Mouse (Mus musculus): ENCODE results near the gene Stoml1.

DNA sequence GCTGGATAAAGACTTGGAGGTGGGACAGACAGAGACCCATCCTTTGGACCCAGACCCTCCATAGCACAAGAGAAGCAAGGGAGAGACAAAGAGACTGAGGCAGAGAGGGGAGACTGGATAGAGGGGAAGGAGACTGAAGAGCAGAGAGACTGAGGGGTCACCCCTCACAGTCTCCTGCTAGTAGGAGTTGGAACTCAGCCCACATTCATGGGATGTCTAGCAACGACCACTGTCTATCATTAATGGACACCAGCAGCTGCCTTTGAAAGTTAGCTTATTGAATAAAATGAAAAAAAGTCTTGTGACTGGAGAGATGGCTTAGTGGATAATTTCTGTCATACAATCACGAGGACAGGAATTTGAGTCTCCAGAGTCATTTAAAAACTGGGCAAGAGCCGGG is 14.1 kb downstream of the Stoml1 start:
- TF ChIP-seq POLR2A (IDR thresholded peaks at IDR 0.05; ENCODE audit: extremely low read depth, insufficient read depth, low read length) (no peak), CTCF (IDR thresholded peaks at IDR 0.05; ENCODE audit: low read depth, low read length) (no peak)
